Comparison of ENCODE assay signal across 26 mouse cellular contexts in the genomic region with DNA sequence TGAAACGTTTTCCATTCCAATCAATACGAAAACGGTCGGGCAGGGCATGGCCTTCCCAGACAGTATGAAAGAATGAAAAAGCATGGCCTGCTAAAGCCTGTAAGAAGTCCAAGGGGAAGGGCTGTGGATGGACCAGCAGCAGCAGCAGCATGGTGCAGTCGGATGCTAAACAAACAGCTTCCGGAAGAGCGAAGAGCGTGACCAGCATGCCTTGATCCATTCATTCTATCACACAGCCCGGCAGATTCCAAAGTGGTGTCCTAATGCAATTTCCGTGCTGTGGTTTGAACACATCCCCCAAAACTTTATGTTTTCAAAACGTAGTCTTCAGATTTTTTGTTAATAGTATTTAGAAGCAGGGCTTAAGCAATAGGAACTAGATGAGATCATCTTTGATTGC.
DNase-seq lines count a peak whose midpoint lies in the region; ATAC-seq and TF ChIP-seq lines count a peak whose summit lies in the region.
"Had no signal": no experiment of that assay in that cellular context is flagged by ENCODE, and none has a peak within 500 bp of the region (broad histone marks: within the 10 kb centered on the region; RNA-seq: fewer than 3 reads in every experiment).

No protein-coding gene starts in this region.

- no peak overlapping the region for H3K4me2 ChIP-seq in hindbrain, embryonic 13.5 days
- no peak overlapping the region for H3K4me2 ChIP-seq in midbrain, embryonic 12.5 days (replicated peaks)
- no peak overlapping the region for H3K4me2 ChIP-seq in stomach, postnatal 0 days (replicated peaks; ENCODE audit: low read depth)
- H3K4me2 ChIP-seq in heart, embryonic 11.5 days, result no peak overlapping the region
- H3K4me2 ChIP-seq: kidney, embryonic 15.5 days; limb, embryonic 13.5 days; liver, embryonic 12.5 days; neural tube, embryonic 12.5 days; stomach, embryonic 15.5 days had no signal

- no peaks in the 10 kb centered on the region for H3K9me3 ChIP-seq in hindbrain, embryonic 13.5 days
- no peaks in the 10 kb centered on the region for H3K9me3 ChIP-seq in midbrain, embryonic 12.5 days
- no peaks in the 10 kb centered on the region for H3K9me3 ChIP-seq in stomach, postnatal 0 days (ENCODE audit: control insufficient read depth, low read length)
- no peaks in the 10 kb centered on the region for H3K9me3 ChIP-seq in heart, embryonic 11.5 days (replicated peaks; ENCODE audit: control insufficient read depth, low read length)
- H3K9me3 ChIP-seq: embryonic facial prominence, embryonic 10.5 days; limb, embryonic 13.5 days; neural tube, embryonic 12.5 days; stomach, embryonic 15.5 days had no signal

- no peak overlapping the region for H3K4me3 ChIP-seq in hindbrain, embryonic 13.5 days
- H3K4me3 ChIP-seq in midbrain, embryonic 12.5 days, result no peak overlapping the region
- H3K4me3 ChIP-seq in stomach, postnatal 0 days (ENCODE audit: low read depth, low read length), result no peak overlapping the region
- no peak overlapping the region for H3K4me3 ChIP-seq in heart, embryonic 11.5 days (ENCODE audit: low read depth, low read length)
- H3K4me3 ChIP-seq: embryonic facial prominence, embryonic 10.5 days; heart, adult 2 months; kidney, embryonic 15.5 days; limb, embryonic 13.5 days; liver, embryonic 12.5 days; megakaryocyte, embryonic 14.5 days; neural tube, embryonic 12.5 days; stomach, embryonic 15.5 days had no signal

- peak overlapping the region; percentile 10 for H3K27ac ChIP-seq in hindbrain, embryonic 13.5 days
- peak overlapping the region; percentile 52; the same call in 1 of the 2 replicates for H3K27ac ChIP-seq in midbrain, embryonic 12.5 days (replicated peaks)
- H3K27ac ChIP-seq in stomach, postnatal 0 days (replicated peaks), result no peak overlapping the region
- H3K27ac ChIP-seq in heart, embryonic 11.5 days (ENCODE audit: low read depth, low read length), result no peak overlapping the region
- H3K27ac ChIP-seq: embryonic facial prominence, embryonic 10.5 days; heart, adult 2 months; kidney, embryonic 15.5 days; limb, embryonic 13.5 days; liver, embryonic 12.5 days; neural tube, embryonic 12.5 days; stomach, embryonic 15.5 days had no signal

- H3K36me3 ChIP-seq in hindbrain, embryonic 13.5 days, result no peaks in the 10 kb centered on the region
- no peaks in the 10 kb centered on the region for H3K36me3 ChIP-seq in midbrain, embryonic 12.5 days
- no peaks in the 10 kb centered on the region for H3K36me3 ChIP-seq in stomach, postnatal 0 days (ENCODE audit: control insufficient read depth, insufficient read depth, low read length)
- no peaks in the 10 kb centered on the region for H3K36me3 ChIP-seq in heart, embryonic 11.5 days (ENCODE audit: control insufficient read depth, insufficient read depth, low read length)
- H3K36me3 ChIP-seq: embryonic facial prominence, embryonic 10.5 days; kidney, embryonic 15.5 days; limb, embryonic 13.5 days; liver, embryonic 12.5 days; neural tube, embryonic 12.5 days; stomach, embryonic 15.5 days had no signal

- H3K9ac ChIP-seq in hindbrain, embryonic 13.5 days, result no peak overlapping the region
- H3K9ac ChIP-seq in midbrain, embryonic 12.5 days (replicated peaks), result no peak overlapping the region
- no peak overlapping the region for H3K9ac ChIP-seq in stomach, postnatal 0 days (ENCODE audit: low read length)
- no peak overlapping the region for H3K9ac ChIP-seq in heart, embryonic 11.5 days (ENCODE audit: low read depth, low read length)
- H3K9ac ChIP-seq: forebrain, postnatal 0 days; kidney, embryonic 15.5 days; limb, embryonic 13.5 days; liver, embryonic 12.5 days; neural tube, embryonic 12.5 days; stomach, embryonic 15.5 days had no signal

- WGBS in hindbrain, embryonic 13.5 days, result 54% methylated on average over 11 of the region's 11 CpGs
- WGBS in midbrain, embryonic 12.5 days, result 64% methylated on average over 11 of the region's 11 CpGs
- WGBS in stomach, postnatal 0 days, result 64% methylated on average over 11 of the region's 11 CpGs
- WGBS in heart, embryonic 11.5 days (ENCODE audit: insufficient replicate concordance), result 79% methylated on average over 11 of the region's 11 CpGs

- no peak for TF ChIP-seq CTCF in stomach, postnatal 0 days (IDR thresholded peaks at IDR 0.05; ENCODE audit: low read depth)

- peaks cover 22% of the 10 kb centered on the region for H3K4me1 ChIP-seq in hindbrain, embryonic 13.5 days (replicated peaks)
- H3K4me1 ChIP-seq in midbrain, embryonic 12.5 days, result peaks cover 10% of the 10 kb centered on the region
- no peaks in the 10 kb centered on the region for H3K4me1 ChIP-seq in stomach, postnatal 0 days (replicated peaks; ENCODE audit: control insufficient read depth, insufficient read depth)
- no peaks in the 10 kb centered on the region for H3K4me1 ChIP-seq in heart, embryonic 11.5 days (ENCODE audit: control insufficient read depth, insufficient read depth, low read length)
- H3K4me1 ChIP-seq: liver, embryonic 12.5 days; megakaryocyte, embryonic 14.5 days; stomach, embryonic 15.5 days had no signal

- DNase-seq in heart, adult 11 months, result peak; percentile 60
- DNase-seq in heart, adult 9 months (ENCODE audit: low spot score in 2 of 2), result no peak
- DNase-seq in stomach, postnatal 0 days (ENCODE audit: low spot score), result no peak
- no peak for DNase-seq in cerebellum, adult 8-10 months
- DNase-seq: adrenal gland, postnatal 36 days; cerebellum, adult 9-11 months; forebrain, postnatal 0 days; gastrocnemius, postnatal 25 days; heart, adult 2 months; kidney, postnatal 36 days; lung, adult 18-20 months; lung, postnatal 36 days; right cerebral cortex, postnatal 4 days; thymus, adult 18-20 months; thymus, postnatal 36 days had no signal

- no peak for TF ChIP-seq EP300 in stomach, postnatal 0 days (optimal IDR thresholded peaks at IDR 0.05)

- no peak for ATAC-seq in hindbrain, embryonic 13.5 days (ENCODE audit: low FRiP score)
- no peak for ATAC-seq in midbrain, embryonic 12.5 days (ENCODE audit: low FRiP score, low read depth)
- peak; percentile 38; the same call in 1 of the 2 replicates for ATAC-seq in stomach, postnatal 0 days (ENCODE audit: low FRiP score, low TSS enrichment)
- ATAC-seq in heart, embryonic 11.5 days (replicated peaks; ENCODE audit: insufficient number of reproducible peaks, low FRiP score, low TSS enrichment), result no peak
- ATAC-seq: intestine, embryonic 16.5 days; liver, embryonic 12.5 days had no signal

- H3K27me3 ChIP-seq in hindbrain, embryonic 13.5 days, result no peaks in the 10 kb centered on the region
- H3K27me3 ChIP-seq in midbrain, embryonic 12.5 days, result no peaks in the 10 kb centered on the region
- H3K27me3 ChIP-seq in stomach, postnatal 0 days (ENCODE audit: control insufficient read depth, insufficient read depth, low read length), result no peaks in the 10 kb centered on the region
- H3K27me3 ChIP-seq in heart, embryonic 11.5 days (ENCODE audit: control insufficient read depth, insufficient read depth, low read length), result no peaks in the 10 kb centered on the region
- H3K27me3 ChIP-seq: kidney, embryonic 15.5 days; limb, embryonic 13.5 days; liver, embryonic 12.5 days; megakaryocyte, embryonic 14.5 days; neural tube, embryonic 12.5 days; stomach, embryonic 15.5 days had no signal

Comparison
In these comparisons a context has a peak if more than half of its experiments do, and no peak if none do; other contexts are left out.
1. H3K27ac ChIP-seq: peak in hindbrain, embryonic 13.5 days (single experiment) and midbrain, embryonic 12.5 days (single experiment); none in stomach, postnatal 0 days (single experiment) and heart, embryonic 11.5 days (single experiment).